ENCODE assay signal across 20 mouse cellular contexts in genomic region chr13:97462884-97463235, GRCm38 (mm10).
DNase-seq lines count a peak whose midpoint lies in the region; ATAC-seq and TF ChIP-seq lines count a peak whose summit lies in the region.
"Had no signal": no experiment of that assay in that cellular context is flagged by ENCODE, and none has a peak within 500 bp of the region (broad histone marks: within the 10 kb centered on the region; RNA-seq: fewer than 3 reads in every experiment).

No protein-coding gene starts in this region.

- no peak for DNase-seq in forebrain, embryonic 10.5 days (ENCODE audit: extremely low spot score, low spot score)
- no peak for DNase-seq in forebrain, postnatal 0 days
- no peak for DNase-seq in intestine, embryonic 14.5 days (ENCODE audit: low spot score)
- DNase-seq in liver, postnatal 0 days: no peak
- DNase-seq in ovary, postnatal 10 days (ENCODE audit: low spot score): no peak
- DNase-seq: cerebellum, adult 9-10 months; lung, postnatal 36 days; spleen, adult 18-20 months; thymus, postnatal 14 days had no signal

- H3K36me3 ChIP-seq in forebrain, embryonic 10.5 days (replicated peaks): no peaks in the 10 kb centered on the region
- H3K36me3 ChIP-seq in forebrain, postnatal 0 days (ENCODE audit: insufficient read depth): no peaks in the 10 kb centered on the region
- H3K36me3 ChIP-seq in intestine, embryonic 14.5 days (ENCODE audit: control insufficient read depth, insufficient read depth, low read length): no peaks in the 10 kb centered on the region
- H3K36me3 ChIP-seq in intestine, embryonic 15.5 days: no peaks in the 10 kb centered on the region
- H3K36me3 ChIP-seq in embryonic facial prominence, embryonic 12.5 days: no peaks in the 10 kb centered on the region
- H3K36me3 ChIP-seq in liver, postnatal 0 days (replicated peaks; ENCODE audit: insufficient read depth, low read length): no peaks in the 10 kb centered on the region
- no peaks in the 10 kb centered on the region for H3K36me3 ChIP-seq in hindbrain, embryonic 16.5 days (ENCODE audit: control insufficient read depth, insufficient read depth, low read length)
- H3K36me3 ChIP-seq: hindbrain, embryonic 10.5 days; limb, embryonic 13.5 days; midbrain, embryonic 10.5 days; neural tube, embryonic 12.5 days; stomach, embryonic 15.5 days had no signal

- no peaks in the 10 kb centered on the region for H3K4me1 ChIP-seq in forebrain, embryonic 10.5 days
- no peaks in the 10 kb centered on the region for H3K4me1 ChIP-seq in forebrain, postnatal 0 days (ENCODE audit: insufficient read depth)
- no peaks in the 10 kb centered on the region for H3K4me1 ChIP-seq in intestine, embryonic 14.5 days (replicated peaks; ENCODE audit: control insufficient read depth, insufficient read depth, low read length)
- H3K4me1 ChIP-seq in intestine, embryonic 15.5 days (replicated peaks): no peaks in the 10 kb centered on the region; the same call in 1 of the 2 replicates
- peaks cover 3% of the 10 kb centered on the region; the same call in 1 of the 2 replicates for H3K4me1 ChIP-seq in embryonic facial prominence, embryonic 12.5 days
- H3K4me1 ChIP-seq in liver, postnatal 0 days (ENCODE audit: insufficient read depth): peaks cover 26% of the 10 kb centered on the region
- H3K4me1 ChIP-seq in hindbrain, embryonic 16.5 days (ENCODE audit: control insufficient read depth, insufficient read depth, low read depth, low read length): no peaks in the 10 kb centered on the region
- H3K4me1 ChIP-seq: forebrain, embryonic 13.5 days; hindbrain, embryonic 10.5 days; limb, embryonic 13.5 days; midbrain, embryonic 10.5 days; neural tube, embryonic 12.5 days; stomach, embryonic 15.5 days had no signal

- no peaks in the 10 kb centered on the region for H3K9me3 ChIP-seq in forebrain, embryonic 10.5 days
- no peaks in the 10 kb centered on the region for H3K9me3 ChIP-seq in forebrain, postnatal 0 days (ENCODE audit: low read length)
- no peaks in the 10 kb centered on the region for H3K9me3 ChIP-seq in intestine, embryonic 14.5 days (ENCODE audit: control insufficient read depth, low read length)
- H3K9me3 ChIP-seq in intestine, embryonic 15.5 days: no peaks in the 10 kb centered on the region
- H3K9me3 ChIP-seq in embryonic facial prominence, embryonic 12.5 days: no peaks in the 10 kb centered on the region
- no peaks in the 10 kb centered on the region for H3K9me3 ChIP-seq in liver, postnatal 0 days (ENCODE audit: low read length)
- no peaks in the 10 kb centered on the region for H3K9me3 ChIP-seq in hindbrain, embryonic 16.5 days (ENCODE audit: control insufficient read depth, low read length)
- H3K9me3 ChIP-seq: forebrain, embryonic 13.5 days; hindbrain, embryonic 10.5 days; midbrain, embryonic 10.5 days; neural tube, embryonic 12.5 days; stomach, embryonic 15.5 days had no signal

- H3K27me3 ChIP-seq in forebrain, embryonic 10.5 days (ENCODE audit: poor library complexity, severe bottlenecking): no peaks in the 10 kb centered on the region
- no peaks in the 10 kb centered on the region for H3K27me3 ChIP-seq in forebrain, postnatal 0 days (ENCODE audit: insufficient read depth, low read length)
- no peaks in the 10 kb centered on the region for H3K27me3 ChIP-seq in intestine, embryonic 14.5 days (replicated peaks; ENCODE audit: control insufficient read depth, insufficient read depth, low read length)
- no peaks in the 10 kb centered on the region for H3K27me3 ChIP-seq in intestine, embryonic 15.5 days (replicated peaks)
- H3K27me3 ChIP-seq in embryonic facial prominence, embryonic 12.5 days: no peaks in the 10 kb centered on the region
- H3K27me3 ChIP-seq in liver, postnatal 0 days (ENCODE audit: insufficient read depth, low read length): no peaks in the 10 kb centered on the region
- H3K27me3 ChIP-seq in hindbrain, embryonic 16.5 days (replicated peaks; ENCODE audit: control insufficient read depth, insufficient read depth, low read length): no peaks in the 10 kb centered on the region
- H3K27me3 ChIP-seq: forebrain, embryonic 13.5 days; limb, embryonic 13.5 days; neural tube, embryonic 12.5 days; stomach, embryonic 15.5 days had no signal

- H3K9ac ChIP-seq in forebrain, postnatal 0 days: no peak overlapping the region
- no peak overlapping the region for H3K9ac ChIP-seq in intestine, embryonic 14.5 days (ENCODE audit: low read length)
- no peak overlapping the region for H3K9ac ChIP-seq in intestine, embryonic 15.5 days
- no peak overlapping the region for H3K9ac ChIP-seq in embryonic facial prominence, embryonic 12.5 days
- no peak overlapping the region for H3K9ac ChIP-seq in liver, postnatal 0 days (replicated peaks)
- H3K9ac ChIP-seq in hindbrain, embryonic 16.5 days (ENCODE audit: low read depth, low read length): no peak overlapping the region
- H3K9ac ChIP-seq: forebrain, embryonic 13.5 days; limb, embryonic 13.5 days; neural tube, embryonic 12.5 days; stomach, embryonic 15.5 days had no signal

- TF ChIP-seq CTCF in forebrain, postnatal 0 days (IDR thresholded peaks at IDR 0.05; ENCODE audit: low read depth): no peak
- no peak for TF ChIP-seq CTCF in liver, postnatal 0 days (IDR thresholded peaks at IDR 0.05; ENCODE audit: low read depth)

- 0 out of 2 replicates have a peak overlapping the region, but pooled peaks have one; percentile 25 for H3K27ac ChIP-seq in forebrain, embryonic 10.5 days
- H3K27ac ChIP-seq in forebrain, postnatal 0 days (ENCODE audit: low read depth, low read length): no peak overlapping the region
- H3K27ac ChIP-seq in intestine, embryonic 14.5 days (ENCODE audit: low read depth): peak overlapping the region; percentile 16; the same call in 1 of the 2 replicates
- H3K27ac ChIP-seq in intestine, embryonic 15.5 days: no peak overlapping the region
- peak overlapping the region; percentile 23; the same call in 1 of the 2 replicates for H3K27ac ChIP-seq in embryonic facial prominence, embryonic 12.5 days
- H3K27ac ChIP-seq in liver, postnatal 0 days (ENCODE audit: low read depth): 0 out of 2 replicates have a peak overlapping the region, but pooled peaks have one; percentile 13
- no peak overlapping the region for H3K27ac ChIP-seq in hindbrain, embryonic 16.5 days (ENCODE audit: low read depth, low read length)
- H3K27ac ChIP-seq: forebrain, embryonic 13.5 days; hindbrain, embryonic 10.5 days; kidney, postnatal 0 days; limb, embryonic 13.5 days; midbrain, embryonic 10.5 days; neural tube, embryonic 12.5 days had no signal

- no peak for TF ChIP-seq EP300 in liver, postnatal 0 days (IDR thresholded peaks at IDR 0.05; ENCODE audit: low read depth)

- ATAC-seq in forebrain, postnatal 0 days: no peak
- ATAC-seq in intestine, embryonic 14.5 days (replicated peaks; ENCODE audit: low FRiP score, low TSS enrichment, low read depth): no peak
- ATAC-seq in intestine, embryonic 15.5 days: no peak
- no peak for ATAC-seq in embryonic facial prominence, embryonic 12.5 days (ENCODE audit: insufficient number of reproducible peaks, insufficient read depth, low FRiP score, low TSS enrichment)
- ATAC-seq in liver, postnatal 0 days: no peak
- no peak for ATAC-seq in hindbrain, embryonic 16.5 days
- ATAC-seq: forebrain, embryonic 13.5 days; inflammation-experienced regulatory T-cells, adult 6 months had no signal

- no peak overlapping the region for H3K4me2 ChIP-seq in forebrain, postnatal 0 days (ENCODE audit: low read depth)
- no peak overlapping the region for H3K4me2 ChIP-seq in intestine, embryonic 14.5 days (ENCODE audit: low read length)
- H3K4me2 ChIP-seq in intestine, embryonic 15.5 days (replicated peaks): no peak overlapping the region
- no peak overlapping the region for H3K4me2 ChIP-seq in embryonic facial prominence, embryonic 12.5 days (replicated peaks)
- no peak overlapping the region for H3K4me2 ChIP-seq in liver, postnatal 0 days (ENCODE audit: low read depth, low read length)
- H3K4me2 ChIP-seq in hindbrain, embryonic 16.5 days (ENCODE audit: low read length): no peak overlapping the region
- H3K4me2 ChIP-seq: forebrain, embryonic 13.5 days; limb, embryonic 13.5 days; neural tube, embryonic 12.5 days had no signal

- WGBS in forebrain, embryonic 10.5 days: 86% methylated on average over 2 of the region's 2 CpGs
- whole genome bisulfite sequencing in forebrain, postnatal 0 days: 80% methylated on average over 2 of the region's 2 CpGs
- WGBS in intestine, embryonic 14.5 days: 79% methylated on average over 2 of the region's 2 CpGs
- 67% methylated on average over 2 of the region's 2 CpGs for WGBS in intestine, embryonic 15.5 days
- 62% methylated on average over 2 of the region's 2 CpGs for WGBS in embryonic facial prominence, embryonic 12.5 days
- 69% methylated on average over 2 of the region's 2 CpGs for WGBS in liver, postnatal 0 days (ENCODE audit: insufficient replicate concordance)
- 70% methylated on average over 2 of the region's 2 CpGs for WGBS in hindbrain, embryonic 16.5 days

- H3K4me3 ChIP-seq in forebrain, embryonic 10.5 days: no peak overlapping the region
- H3K4me3 ChIP-seq in forebrain, postnatal 0 days (ENCODE audit: low read depth, low read length): no peak overlapping the region
- H3K4me3 ChIP-seq in intestine, embryonic 14.5 days (ENCODE audit: low read depth, low read length): no peak overlapping the region
- H3K4me3 ChIP-seq in intestine, embryonic 15.5 days (replicated peaks): no peak overlapping the region
- no peak overlapping the region for H3K4me3 ChIP-seq in embryonic facial prominence, embryonic 12.5 days
- H3K4me3 ChIP-seq in liver, postnatal 0 days (ENCODE audit: low read depth, low read length): no peak overlapping the region
- no peak overlapping the region for H3K4me3 ChIP-seq in hindbrain, embryonic 16.5 days (ENCODE audit: low read length)
- H3K4me3 ChIP-seq: forebrain, embryonic 13.5 days; hindbrain, embryonic 10.5 days; limb, embryonic 13.5 days; midbrain, embryonic 10.5 days; neural tube, embryonic 12.5 days; stomach, embryonic 15.5 days had no signal

Comparison
In these comparisons a context has a peak if more than half of its experiments do, and no peak if none do; other contexts are left out.
1. H3K27ac ChIP-seq: peak in forebrain, embryonic 10.5 days (single experiment), intestine, embryonic 14.5 days (single experiment), embryonic facial prominence, embryonic 12.5 days (single experiment) and liver, postnatal 0 days (single experiment); none in forebrain, postnatal 0 days (single experiment), intestine, embryonic 15.5 days (single experiment) and hindbrain, embryonic 16.5 days (single experiment).